Mouse (Mus musculus): ENCODE measurements around the gene Cacul1. TPM values are rescaled to one million over a fixed set of nuclear protein-coding genes. Genes with fewer than 3 reads are reported as not detected.

Gene Cacul1
- polyA plus RNA-seq, 1 experiment from 2014 or later = 32.7 TPM

DNA sequence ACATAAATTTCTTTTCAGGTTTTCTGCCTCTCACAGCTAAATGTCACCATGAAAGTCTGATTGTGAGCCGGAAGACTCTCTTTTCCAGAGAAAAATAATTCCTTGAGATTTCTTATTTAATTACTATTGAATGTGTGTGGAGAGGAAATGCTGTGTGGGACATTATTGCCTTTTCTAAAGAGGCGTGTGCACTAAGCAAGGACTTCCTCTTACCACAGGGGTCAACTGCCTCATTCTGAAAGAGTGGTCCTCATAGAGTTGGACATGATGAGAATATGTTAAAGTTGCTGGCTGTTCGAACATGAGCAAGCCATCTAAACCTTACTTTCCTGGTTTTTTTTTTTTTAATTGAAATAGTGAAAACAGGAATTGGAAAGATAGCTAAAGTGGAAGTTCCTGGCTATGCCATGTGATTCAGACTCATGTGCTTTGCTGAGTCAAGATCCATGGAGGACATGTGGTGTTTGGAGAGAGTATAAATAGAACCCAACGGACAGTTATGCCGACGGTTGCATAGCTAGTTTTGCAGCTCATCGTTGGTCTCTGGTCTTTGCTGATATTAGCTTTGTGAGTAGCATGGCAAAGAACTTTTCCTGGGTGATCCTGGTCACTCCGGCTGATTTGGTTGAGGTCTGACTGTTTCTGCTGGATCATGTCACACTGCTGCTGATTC is 17.3 kb upstream of the Cacul1 start:
- Histone ChIP-seq H3K27ac (ENCODE audit: low read depth, low read length) (no peak overlapping the region), H3K9me3 (ENCODE audit: control insufficient read depth, low read length) (no peaks in the 10 kb centered on the region), H3K4me1 (ENCODE audit: control insufficient read depth, insufficient read depth, low read length) (no peaks in the 10 kb centered on the region), H3K9ac (ENCODE audit: low read depth, low read length) (no peak overlapping the region), H3K4me2 (replicated peaks; ENCODE audit: low read depth, low read length) (no peak overlapping the region), H3K27me3 (ENCODE audit: control insufficient read depth, insufficient read depth, low read length) (no peaks in the 10 kb centered on the region), H3K36me3 (ENCODE audit: control insufficient read depth, insufficient read depth, low read length) (no peaks in the 10 kb centered on the region), H3K4me3 (ENCODE audit: low read length) (no peak overlapping the region)
- WGBS = 91% methylated on average over 8 of the region's 8 CpGs
- no peak for ATAC-seq (ENCODE audit: low FRiP score, low TSS enrichment)

DNA sequence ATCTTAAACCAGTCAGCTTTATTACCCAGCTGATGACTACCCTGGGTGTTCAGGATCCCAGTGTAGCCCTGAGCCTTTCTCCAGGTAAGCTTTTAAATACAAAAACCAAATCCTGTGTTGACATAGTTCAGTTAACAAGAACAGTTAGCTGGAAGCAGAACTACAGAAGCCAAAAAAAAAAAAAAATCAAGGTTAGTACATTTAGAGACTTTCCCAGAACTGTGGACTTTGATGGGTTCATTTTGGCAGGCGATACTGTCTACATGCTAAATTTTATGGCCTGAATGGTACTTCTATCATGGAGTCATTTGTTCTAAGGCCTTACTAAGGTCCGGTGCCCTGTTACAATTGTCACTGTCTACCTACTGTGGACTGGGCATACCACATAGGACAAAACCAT is 8.8 kb upstream of the Cacul1 start:
- H3K9ac ChIP-seq (ENCODE audit: low read depth, low read length) = no peak overlapping the region
- no peaks in the 10 kb centered on the region for H3K27me3 ChIP-seq (ENCODE audit: control insufficient read depth, insufficient read depth, low read length)
- WGBS = 95% methylated on average over 2 of the region's 2 CpGs
- no peaks in the 10 kb centered on the region for H3K9me3 ChIP-seq (ENCODE audit: control insufficient read depth, low read length)
- no peak overlapping the region for H3K4me3 ChIP-seq (ENCODE audit: low read length)
- ATAC-seq (ENCODE audit: low FRiP score, low TSS enrichment) = no peak
- no peaks in the 10 kb centered on the region for H3K4me1 ChIP-seq (ENCODE audit: control insufficient read depth, insufficient read depth, low read length)
- H3K36me3 ChIP-seq (ENCODE audit: control insufficient read depth, insufficient read depth, low read length) = no peaks in the 10 kb centered on the region
- no peak overlapping the region for H3K4me2 ChIP-seq (replicated peaks; ENCODE audit: low read depth, low read length)
- H3K27ac ChIP-seq (ENCODE audit: low read depth, low read length) = no peak overlapping the region

DNA sequence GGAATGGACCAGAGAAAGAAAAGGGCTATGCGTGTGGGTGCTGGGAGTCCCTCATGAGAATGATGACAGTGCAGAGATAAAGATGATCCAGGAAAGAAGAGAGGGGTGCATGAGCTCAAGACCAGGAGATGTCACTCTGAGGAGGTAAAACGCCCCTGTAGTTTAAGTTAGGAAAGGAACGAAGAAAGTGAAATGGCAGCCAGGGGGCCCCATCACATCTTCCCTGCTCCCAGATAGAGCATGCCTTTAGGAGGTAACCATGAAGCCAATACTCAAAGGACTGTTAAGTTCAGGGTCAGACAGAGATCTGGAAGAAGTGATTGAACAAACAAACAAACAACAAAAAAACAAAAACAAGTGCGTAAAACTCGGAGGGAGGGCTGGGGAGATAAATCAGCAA is 5.8 kb upstream of the Cacul1 start:
- Histone ChIP-seq H3K4me3 (ENCODE audit: low read length) (no peak overlapping the region), H3K36me3 (ENCODE audit: control insufficient read depth, insufficient read depth, low read length) (no peaks in the 10 kb centered on the region), H3K27me3 (ENCODE audit: control insufficient read depth, insufficient read depth, low read length) (no peaks in the 10 kb centered on the region), H3K9me3 (ENCODE audit: control insufficient read depth, low read length) (no peaks in the 10 kb centered on the region), H3K27ac (ENCODE audit: low read depth, low read length) (no peak overlapping the region), H3K4me1 (ENCODE audit: control insufficient read depth, insufficient read depth, low read length) (no peaks in the 10 kb centered on the region), H3K4me2 (replicated peaks; ENCODE audit: low read depth, low read length) (no peak overlapping the region), H3K9ac (ENCODE audit: low read depth, low read length) (no peak overlapping the region)
- ATAC-seq (ENCODE audit: low FRiP score, low TSS enrichment) = no peak
- 67% methylated on average over 5 of the region's 5 CpGs for WGBS

DNA sequence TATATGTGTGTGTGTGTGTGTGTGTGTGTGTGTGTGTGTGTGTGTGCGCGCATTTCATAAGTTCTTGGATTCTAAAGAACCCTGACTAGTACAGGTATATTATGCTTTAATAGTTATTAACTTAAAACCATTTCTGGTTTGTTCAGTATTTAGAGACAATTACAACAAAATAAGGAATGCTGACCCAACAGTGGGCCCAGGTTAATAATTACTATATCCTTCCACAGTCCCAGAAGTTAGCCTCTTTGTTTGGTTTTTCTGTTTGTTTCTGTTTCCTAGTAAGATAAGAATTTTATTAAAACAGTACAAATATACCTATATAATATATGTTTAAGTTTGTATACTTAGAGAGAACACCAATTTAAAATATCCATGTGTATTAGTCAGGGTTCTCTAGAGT is 2.4 kb upstream of the Cacul1 start:
- Histone ChIP-seq H3K9me3 (ENCODE audit: control insufficient read depth, low read length) (no peaks in the 10 kb centered on the region), H3K9ac (ENCODE audit: low read depth, low read length) (no peak overlapping the region), H3K27me3 (ENCODE audit: control insufficient read depth, insufficient read depth, low read length) (no peaks in the 10 kb centered on the region), H3K4me1 (ENCODE audit: control insufficient read depth, insufficient read depth, low read length) (peaks cover 11% of the 10 kb centered on the region), H3K27ac (ENCODE audit: low read depth, low read length) (no peak overlapping the region), H3K4me3 (ENCODE audit: low read length) (no peak overlapping the region), H3K36me3 (ENCODE audit: control insufficient read depth, insufficient read depth, low read length) (no peaks in the 10 kb centered on the region), H3K4me2 (replicated peaks; ENCODE audit: low read depth, low read length) (no peak overlapping the region)
- ATAC-seq (ENCODE audit: low FRiP score, low TSS enrichment) = no peak
- 93% methylated on average over 2 of the region's 2 CpGs for WGBS

DNA sequence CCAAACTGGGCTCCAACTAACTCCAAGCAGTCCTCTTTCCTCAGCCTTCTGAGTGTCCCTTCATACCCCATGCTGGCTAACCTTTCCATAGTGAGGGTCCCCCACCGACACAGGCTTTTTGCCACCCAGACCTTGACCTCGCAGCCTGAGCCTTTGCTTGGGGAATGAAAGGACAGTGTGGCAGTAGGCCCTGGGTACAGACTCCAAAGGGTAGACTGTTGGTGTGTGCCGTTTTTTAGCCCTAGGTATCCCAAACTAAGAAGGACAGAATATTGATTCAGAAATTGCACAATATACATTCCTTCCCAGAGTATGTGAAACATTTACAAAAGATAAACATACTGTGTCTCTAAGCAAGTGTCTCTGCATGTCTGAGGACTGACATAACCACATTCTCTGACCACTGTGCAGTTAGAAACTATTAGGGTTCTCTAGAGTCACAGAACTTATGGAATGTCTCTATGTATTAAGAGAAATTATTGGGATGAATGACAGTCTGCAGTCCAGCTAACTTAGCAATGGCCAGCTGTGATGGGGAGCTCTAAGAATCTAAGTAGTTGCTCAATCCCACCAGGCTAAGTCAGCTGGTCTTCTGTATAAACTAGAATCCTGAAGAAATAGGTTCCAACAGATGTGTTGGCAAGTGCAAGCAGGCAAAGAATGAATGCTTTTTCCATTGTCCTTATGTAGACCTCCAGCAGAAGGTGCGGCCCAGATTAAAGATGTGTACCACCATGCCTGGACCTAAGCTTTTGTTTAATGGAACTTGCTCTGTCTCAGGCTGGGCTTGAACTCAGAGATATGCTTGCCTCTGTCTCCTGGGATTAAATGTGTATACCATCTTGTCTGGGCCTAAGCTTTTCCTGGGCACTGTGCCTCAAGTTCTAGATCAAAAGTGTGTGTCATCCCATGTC is 809 bp upstream of the Cacul1 start:
- Histone ChIP-seq H3K9ac (ENCODE audit: low read depth, low read length) (peak overlapping the region; percentile 60), H3K4me1 (ENCODE audit: control insufficient read depth, insufficient read depth, low read length) (peaks cover 18% of the 10 kb centered on the region), H3K4me2 (replicated peaks; ENCODE audit: low read depth, low read length) (peak overlapping the region; percentile 63), H3K27ac (ENCODE audit: low read depth, low read length) (peak overlapping the region; percentile 39; the same call in 1 of the 2 replicates), H3K27me3 (ENCODE audit: control insufficient read depth, insufficient read depth, low read length) (no peaks in the 10 kb centered on the region), H3K9me3 (ENCODE audit: control insufficient read depth, low read length) (no peaks in the 10 kb centered on the region), H3K36me3 (ENCODE audit: control insufficient read depth, insufficient read depth, low read length) (no peaks in the 10 kb centered on the region), H3K4me3 (ENCODE audit: low read length) (peak overlapping the region; percentile 85)
- peak; percentile 49 for ATAC-seq (ENCODE audit: low FRiP score, low TSS enrichment)
- 36% methylated on average over 4 of the region's 4 CpGs for WGBS

DNA sequence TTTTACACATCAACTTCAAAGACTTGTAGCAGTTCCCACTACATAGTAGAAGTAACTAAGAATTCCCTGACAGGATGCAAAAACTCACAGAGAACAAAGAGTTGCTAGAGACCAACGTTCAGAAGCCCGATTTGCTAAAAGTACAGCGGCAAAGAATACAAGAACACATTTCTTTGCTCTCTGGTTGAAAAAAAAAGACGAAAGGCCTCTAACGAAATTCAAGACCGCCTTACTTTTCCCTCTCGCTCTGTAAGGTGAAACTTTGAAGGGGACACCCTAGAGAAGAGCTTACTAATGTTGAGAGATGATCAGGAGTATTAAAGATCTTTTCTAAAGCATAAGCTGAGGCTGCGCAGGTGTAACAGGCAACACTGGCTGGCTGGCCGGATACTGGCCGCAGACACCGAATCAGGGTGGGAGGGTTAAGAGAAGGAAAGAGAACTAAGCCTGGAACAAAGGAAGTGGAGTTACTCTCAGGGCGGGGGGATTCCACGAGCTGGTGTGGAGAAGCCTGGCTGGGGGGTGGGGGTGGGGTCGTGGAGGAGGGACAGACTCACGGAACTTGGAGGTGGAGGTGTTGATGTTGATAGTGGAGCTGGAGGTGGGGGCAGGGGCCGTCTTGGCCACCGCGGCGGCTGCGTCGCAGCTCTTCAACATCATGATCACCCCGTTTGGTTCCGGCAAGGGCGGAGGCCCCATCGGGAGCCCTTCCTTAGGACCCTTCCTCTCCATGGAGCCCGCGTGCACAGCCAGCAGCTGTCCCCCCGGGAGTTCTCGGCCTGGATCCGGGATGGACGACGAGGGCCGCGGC is 849 bp downstream of the Cacul1 start:
- Histone ChIP-seq H3K4me2 (replicated peaks; ENCODE audit: low read depth, low read length) (peak overlapping the region; percentile 76), H3K27ac (ENCODE audit: low read depth, low read length) (peak overlapping the region; percentile 93), H3K9me3 (ENCODE audit: control insufficient read depth, low read length) (no peaks in the 10 kb centered on the region), H3K4me1 (ENCODE audit: control insufficient read depth, insufficient read depth, low read length) (peaks cover 18% of the 10 kb centered on the region), H3K9ac (ENCODE audit: low read depth, low read length) (peak overlapping the region; percentile 83), H3K27me3 (ENCODE audit: control insufficient read depth, insufficient read depth, low read length) (no peaks in the 10 kb centered on the region), H3K4me3 (ENCODE audit: low read length) (peak overlapping the region; percentile 85), H3K36me3 (ENCODE audit: control insufficient read depth, insufficient read depth, low read length) (no peaks in the 10 kb centered on the region)
- peak; percentile 68 for ATAC-seq (ENCODE audit: low FRiP score, low TSS enrichment)
- WGBS = 1% methylated on average over 23 of the region's 34 CpGs

DNA sequence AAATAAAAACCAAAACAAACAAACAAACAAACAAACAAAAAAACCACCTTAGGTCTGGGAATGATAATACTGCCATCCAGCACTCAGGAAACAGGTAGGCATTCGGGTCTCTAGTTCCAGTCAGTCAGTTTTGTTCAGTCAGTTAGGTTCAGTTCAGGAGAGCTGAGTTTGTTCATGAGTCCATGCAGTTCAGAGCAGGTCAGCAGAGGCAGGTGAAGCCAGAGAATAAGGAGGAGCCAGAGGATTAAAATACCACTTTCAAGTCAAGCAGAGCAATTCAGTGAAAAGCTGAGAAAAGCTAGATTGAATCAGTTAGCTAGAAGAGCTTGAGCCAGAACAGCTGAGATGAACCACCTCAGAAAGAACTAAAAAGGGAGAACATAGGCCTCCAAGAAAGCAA is 4.1 kb downstream of the Cacul1 start:
- Histone ChIP-seq H3K9me3 (ENCODE audit: control insufficient read depth, low read length) (no peaks in the 10 kb centered on the region), H3K4me2 (replicated peaks; ENCODE audit: low read depth, low read length) (no peak overlapping the region), H3K36me3 (ENCODE audit: control insufficient read depth, insufficient read depth, low read length) (no peaks in the 10 kb centered on the region), H3K27me3 (ENCODE audit: control insufficient read depth, insufficient read depth, low read length) (no peaks in the 10 kb centered on the region), H3K4me3 (ENCODE audit: low read length) (no peak overlapping the region), H3K9ac (ENCODE audit: low read depth, low read length) (no peak overlapping the region), H3K4me1 (ENCODE audit: control insufficient read depth, insufficient read depth, low read length) (peaks cover 23% of the 10 kb centered on the region), H3K27ac (ENCODE audit: low read depth, low read length) (no peak overlapping the region)
- 88% methylated on average over 1 of the region's 1 CpGs for WGBS
- no peak for ATAC-seq (ENCODE audit: low FRiP score, low TSS enrichment)

DNA sequence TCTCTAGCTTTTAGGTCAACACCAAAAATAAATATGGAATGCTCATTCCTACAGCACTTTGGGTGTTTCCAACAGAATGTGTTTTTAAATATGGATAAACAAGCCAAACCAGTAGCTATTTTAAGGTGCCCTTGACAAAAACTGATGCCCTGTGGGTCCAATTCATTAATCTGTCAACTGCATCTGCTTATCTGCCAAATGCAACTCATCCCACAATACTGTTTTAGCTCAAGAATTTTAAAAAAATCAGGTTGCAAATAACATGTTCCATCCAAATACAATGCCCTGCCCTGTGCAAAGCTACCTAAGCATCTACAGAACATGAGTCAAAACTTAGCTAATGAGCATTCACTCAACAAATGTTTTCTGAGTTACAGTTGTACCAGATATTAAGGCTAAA is 20.3 kb downstream of the Cacul1 start:
- Histone ChIP-seq H3K9me3 (ENCODE audit: control insufficient read depth, low read length) (no peaks in the 10 kb centered on the region), H3K4me2 (replicated peaks; ENCODE audit: low read depth, low read length) (no peak overlapping the region), H3K27ac (ENCODE audit: low read depth, low read length) (no peak overlapping the region), H3K4me3 (ENCODE audit: low read length) (no peak overlapping the region), H3K36me3 (ENCODE audit: control insufficient read depth, insufficient read depth, low read length) (peaks cover 15% of the 10 kb centered on the region; the same call in 1 of the 2 replicates), H3K4me1 (ENCODE audit: control insufficient read depth, insufficient read depth, low read length) (no peaks in the 10 kb centered on the region), H3K27me3 (ENCODE audit: control insufficient read depth, insufficient read depth, low read length) (no peaks in the 10 kb centered on the region), H3K9ac (ENCODE audit: low read depth, low read length) (no peak overlapping the region)
- no peak for ATAC-seq (ENCODE audit: low FRiP score, low TSS enrichment)

All from kidney, embryonic 14.5 days (tissue).